ENCODE assay signal across 19 mouse cellular contexts in the genomic region with DNA sequence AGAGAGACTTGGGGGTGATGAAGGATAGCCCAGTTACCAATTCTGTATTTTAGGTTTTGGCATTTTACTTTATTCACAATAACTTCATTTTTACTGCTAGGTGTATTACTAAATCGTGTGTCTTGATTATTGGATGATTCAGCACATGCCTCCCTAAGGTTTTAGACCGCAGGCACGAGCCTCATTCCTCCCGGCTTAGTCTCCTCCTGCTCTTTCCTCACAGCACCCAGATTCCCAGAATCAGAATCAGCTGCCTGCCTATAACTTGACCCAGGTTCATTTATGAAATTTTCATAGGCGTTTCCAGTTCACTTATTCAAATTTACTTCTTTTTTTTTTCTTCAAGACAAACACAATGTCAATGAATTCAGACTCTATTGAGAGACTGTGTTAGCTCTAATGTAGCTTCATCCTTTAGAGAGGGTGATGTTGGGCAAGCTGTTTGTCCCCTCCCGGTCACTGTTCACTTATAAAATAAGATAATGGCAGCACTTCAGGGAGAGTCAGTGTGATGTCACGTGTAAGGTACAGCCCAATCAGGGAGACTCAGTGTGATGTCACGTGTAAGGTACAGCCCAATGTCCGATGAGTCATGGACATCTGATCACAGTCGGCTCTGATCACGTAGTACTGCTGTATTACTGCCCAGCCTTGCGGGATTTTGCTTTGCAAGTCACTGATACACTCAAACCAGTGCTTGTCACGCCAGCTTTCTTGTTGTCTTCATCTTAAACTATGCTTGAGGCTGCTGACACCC.
DNase-seq lines count a peak whose midpoint lies in the region; TF ChIP-seq lines count a peak whose summit lies in the region.
"Had no signal": no experiment of that assay in that cellular context is flagged by ENCODE, and none has a peak within 500 bp of the region (broad histone marks: within the 10 kb centered on the region; RNA-seq: fewer than 3 reads in every experiment).

No protein-coding gene starts in this region.

- no peaks in the 10 kb centered on the region for H3K36me3 ChIP-seq in C2C12 (ENCODE audit: control insufficient read depth, insufficient read depth)
- H3K36me3 ChIP-seq: embryonic facial prominence, embryonic 13.5 days; forebrain, embryonic 10.5 days; heart, embryonic 13.5 days; hindbrain, embryonic 15.5 days had no signal

- H3ac ChIP-seq in C2C12 (ENCODE audit: control insufficient read depth, insufficient read length, low read depth): no peak overlapping the region

- peak overlapping the region; percentile 76 for H3K27ac ChIP-seq in embryonic fibroblast, embryonic 13.5 days (ENCODE audit: insufficient read depth, low read length)
- no peak overlapping the region for H3K27ac ChIP-seq in left cerebral cortex, adult 2 months
- H3K27ac ChIP-seq: embryonic facial prominence, embryonic 13.5 days; forebrain, embryonic 10.5 days; gastrocnemius, adult 2 months; heart, embryonic 13.5 days; hindbrain, embryonic 15.5 days had no signal

- H3K4me1 ChIP-seq in embryonic fibroblast, embryonic 13.5 days (ENCODE audit: control insufficient read depth, insufficient read depth, low read length): 0 out of 2 replicates have a peak, but pooled peaks cover 5% of the 10 kb centered on the region
- H3K4me1 ChIP-seq: embryonic facial prominence, embryonic 13.5 days; forebrain, embryonic 10.5 days; heart, embryonic 13.5 days had no signal

- intact Hi-C loops in left cerebral cortex, adult 2 months (cut with DNase I): no loop called here

- H3K4me3 ChIP-seq in C2C12 (ENCODE audit: insufficient read depth, poor library complexity, severe bottlenecking): no peak overlapping the region
- H3K4me3 ChIP-seq in embryonic fibroblast, embryonic 13.5 days (ENCODE audit: insufficient read depth, low read length): no peak overlapping the region
- no peak overlapping the region for H3K4me3 ChIP-seq in left cerebral cortex, adult 2 months
- H3K4me3 ChIP-seq: embryonic facial prominence, embryonic 13.5 days; forebrain, embryonic 10.5 days; gastrocnemius, adult 2 months; heart, embryonic 13.5 days; hindbrain, embryonic 15.5 days had no signal

- no peaks in the 10 kb centered on the region for H3K79me3 ChIP-seq in C2C12 (ENCODE audit: low read depth)

- H3K79me2 ChIP-seq in C2C12 (ENCODE audit: control insufficient read depth, insufficient read depth): no peaks in the 10 kb centered on the region

- no peaks in the 10 kb centered on the region for H3K27me3 ChIP-seq in C2C12 (ENCODE audit: control insufficient read depth, insufficient read depth, insufficient read length)
- H3K27me3 ChIP-seq: embryonic facial prominence, embryonic 13.5 days; heart, embryonic 13.5 days; hindbrain, embryonic 15.5 days had no signal

- DNase-seq in adrenal gland, adult 2 months: peak; percentile 9
- no peak for DNase-seq in adrenal gland, postnatal 4 days (ENCODE audit: low spot score in 2 of 2)
- DNase-seq in 3134 (ENCODE audit: extremely low read depth, insufficient read length, low spot score): peak; percentile 39
- no peak for DNase-seq in urinary bladder, postnatal 4 days (ENCODE audit: low spot score in 2 of 2)
- no peak for DNase-seq in kidney, postnatal 4 days
- no peak for DNase-seq in left cerebral cortex, adult 2 months (ENCODE audit: extremely low spot score in 1 of 2, low spot score in 2 of 2)
- DNase-seq: B cell, adult 2 months; cerebellum, adult 8-10 months; cerebellum, postnatal 25 days; gastrocnemius, adult 2 months; gastrocnemius, postnatal 25 days; heart, postnatal 36 days; kidney, adult 8-10 months had no signal

- TF ChIP-seq CTCF in C2C12 (IDR thresholded peaks at IDR 0.05; ENCODE audit: control insufficient read depth, insufficient read depth, insufficient read length): no peak
- TF ChIP-seq CTCF in embryonic fibroblast, embryonic 13.5 days (IDR thresholded peaks at IDR 0.05; ENCODE audit: borderline replicate concordance, insufficient read depth, low read length): no peak
- no peak for TF ChIP-seq CTCF in left cerebral cortex, adult 2 months (IDR thresholded peaks at IDR 0.05)

- no peak for TF ChIP-seq POLR2A in embryonic fibroblast, embryonic 13.5 days (IDR thresholded peaks at IDR 0.05; ENCODE audit: low read depth, low read length)

TF ChIP-seq in C2C12, 6 proteins besides CTCF, POLR2A, EP300 and RAD21:
- TF ChIP-seq USF1 (IDR thresholded peaks at IDR 0.05; ENCODE audit: low read depth) (peak; percentile 59), FOSL1 (IDR thresholded peaks at IDR 0.05; ENCODE audit: insufficient read depth, low read length, poor library complexity, severe bottlenecking) (no peak)

Comparison
In these comparisons a context has a peak if more than half of its experiments do, and no peak if none do; other contexts are left out.
1. DNase-seq: peak in adrenal gland, adult 2 months (single experiment) and 3134 (single experiment); none in adrenal gland, postnatal 4 days (0 of 2), urinary bladder, postnatal 4 days (0 of 2), kidney, postnatal 4 days (0 of 2) and left cerebral cortex, adult 2 months (0 of 2).